Mouse (Mus musculus): ENCODE measurements around the gene Cldn14.
A peak's percentile ranks its signal among the peaks of the same experiment; 100 is the strongest.

Gene Cldn14

DNA sequence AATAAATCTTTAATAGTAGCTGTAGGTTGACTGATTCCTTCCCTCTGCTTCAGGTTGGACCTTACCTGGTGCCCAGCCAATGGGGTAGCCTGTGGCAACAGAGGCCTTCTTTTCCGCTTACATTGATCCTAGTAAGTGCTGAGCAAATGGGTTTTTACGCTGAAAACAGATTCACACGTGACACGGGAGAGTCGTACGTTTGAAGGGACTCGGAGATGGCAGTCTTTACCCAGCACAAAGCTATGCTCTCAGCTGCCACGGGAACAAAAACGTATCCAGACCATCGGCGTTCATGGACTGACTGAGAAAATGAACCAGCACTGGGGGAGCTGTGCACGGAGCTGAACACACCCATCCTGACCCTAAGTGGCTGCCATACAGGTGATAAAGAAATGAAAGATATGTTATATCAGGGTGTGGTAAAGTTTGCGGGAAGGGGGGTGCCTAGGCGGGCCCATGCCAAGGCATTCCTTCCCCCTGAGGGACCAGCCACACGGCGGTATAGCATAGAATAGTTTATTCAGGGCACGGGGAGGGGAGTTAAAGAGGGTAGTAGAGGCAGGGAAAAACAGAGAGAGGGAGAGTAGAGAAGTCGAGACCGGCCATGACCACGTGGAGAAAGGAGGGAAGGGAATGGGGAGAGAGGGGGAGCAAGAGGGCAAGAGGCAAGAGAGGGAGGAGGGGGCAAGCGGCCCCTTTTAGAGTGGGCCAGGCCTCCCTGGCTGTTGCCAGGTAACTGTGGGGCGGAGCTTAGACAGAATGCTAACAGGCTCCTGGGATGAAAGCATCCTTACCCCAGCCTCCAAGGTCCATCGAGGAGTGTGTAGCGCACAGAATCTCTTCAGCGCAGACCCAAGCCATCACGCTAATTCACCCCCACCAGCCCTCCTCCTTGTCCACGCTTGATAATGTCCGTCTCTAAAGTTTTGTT is 97.6 kb downstream of the Cldn14 start:
- no peak for DNase-seq

DNA sequence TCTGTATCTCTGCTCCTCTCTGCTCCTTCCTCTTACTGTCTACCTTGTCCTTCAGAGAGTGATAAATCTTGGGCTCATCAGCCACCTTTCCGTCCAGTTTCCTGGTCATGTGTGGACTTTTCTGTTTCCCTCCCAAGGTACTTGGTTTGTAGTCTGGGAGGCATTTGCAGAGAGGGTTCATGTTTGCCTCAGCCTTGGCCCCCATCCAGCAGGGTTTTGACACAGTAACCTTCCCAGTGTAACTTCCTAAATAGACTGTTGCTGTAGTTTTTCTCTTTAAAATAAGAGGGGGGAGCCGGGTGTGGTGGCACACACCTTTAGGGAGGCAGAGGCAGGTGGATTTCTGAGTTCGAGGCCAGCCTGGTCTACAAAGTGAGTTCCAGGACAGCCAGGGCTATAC is 98.7 kb downstream of the Cldn14 start:
- no peak for DNase-seq

DNA sequence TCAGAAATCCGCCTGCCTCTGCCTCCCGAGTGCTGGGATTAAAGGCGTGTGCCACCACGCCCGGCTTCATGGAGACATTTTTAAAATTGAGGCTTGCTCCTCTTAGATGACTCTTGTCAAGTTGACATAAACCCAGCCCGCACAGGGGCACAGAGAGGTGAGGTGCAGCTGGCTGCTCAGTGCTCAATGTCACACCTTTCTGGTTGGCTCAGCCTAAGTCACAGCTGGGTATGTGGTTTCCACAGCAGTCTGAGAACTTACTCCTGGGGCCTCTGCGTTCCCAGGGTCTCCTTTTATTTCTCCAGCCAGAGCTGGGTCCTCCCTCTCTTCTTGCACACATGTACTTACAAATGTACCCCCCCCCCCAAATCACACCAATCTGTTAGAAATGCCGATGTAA is 100.4 kb downstream of the Cldn14 start:
- DNase-seq: no peak

- DNase-seq: no peak
Observed at GRCm38 (mm10) chr16:93907761-93908160, 100.9 kb downstream of the Cldn14 start.

GRCm38 (mm10) chr16:93906156-93907014 is 102.3 kb downstream of the Cldn14 start:
- peak; percentile 26 for DNase-seq

GRCm38 (mm10) chr16:93903027-93903426 is 105.6 kb downstream of the Cldn14 start:
- no peak for DNase-seq

GRCm38 (mm10) chr16:93893285-93893684 is 115.4 kb downstream of the Cldn14 start:
- no peak for DNase-seq

GRCm38 (mm10) chr16:93890948-93891604 is 117.6 kb downstream of the Cldn14 start:
- no peak for DNase-seq

GRCm38 (mm10) chr16:93888481-93888880 is 120.2 kb downstream of the Cldn14 start:
- no peak for DNase-seq

- no peak for DNase-seq
Observed at GRCm38 (mm10) chr16:93884722-93885113, 123.9 kb downstream of the Cldn14 start.

- peak; percentile 11 for DNase-seq
Observed at GRCm38 (mm10) chr16:93884086-93884721, 124.4 kb downstream of the Cldn14 start.

DNA sequence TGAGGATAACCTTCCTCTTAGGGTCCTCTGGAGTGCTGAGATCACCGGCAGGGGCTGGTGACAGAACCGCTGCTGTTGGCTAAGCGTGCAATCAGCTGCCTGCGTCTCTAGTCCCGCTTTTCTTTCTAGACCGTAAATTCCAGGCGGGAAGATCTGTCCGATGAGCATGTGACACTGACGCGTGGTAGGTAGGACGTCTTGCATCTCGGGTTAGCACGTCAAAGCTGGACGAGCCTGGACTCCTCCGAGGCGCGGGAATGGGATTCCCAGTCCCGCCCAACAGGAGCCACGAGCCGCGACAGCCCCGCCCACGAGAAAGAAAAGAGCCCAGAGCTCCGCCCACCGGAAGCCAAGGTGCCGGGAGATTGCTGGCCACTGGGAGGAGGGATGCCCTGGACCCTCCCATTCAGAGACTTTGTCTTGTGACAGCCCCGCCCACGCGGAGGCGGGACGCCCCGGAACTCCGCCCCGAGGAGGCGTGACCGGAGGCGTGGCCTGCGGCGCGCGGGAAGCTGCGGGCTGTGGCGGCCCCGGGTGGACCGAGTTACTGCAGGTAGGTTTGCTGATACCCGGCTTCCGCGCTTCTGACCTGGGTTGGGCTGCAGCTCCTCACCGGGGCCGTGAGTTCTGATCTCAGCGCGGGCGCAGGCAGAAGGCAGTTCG is 125.1 kb downstream of the Cldn14 start, which contains the start of gene Chaf1b:
Gene Chaf1b, plus strand, starts transcription at position 479 of the 663 bp plus-strand sequence.
- peak; percentile 92 for DNase-seq

DNA sequence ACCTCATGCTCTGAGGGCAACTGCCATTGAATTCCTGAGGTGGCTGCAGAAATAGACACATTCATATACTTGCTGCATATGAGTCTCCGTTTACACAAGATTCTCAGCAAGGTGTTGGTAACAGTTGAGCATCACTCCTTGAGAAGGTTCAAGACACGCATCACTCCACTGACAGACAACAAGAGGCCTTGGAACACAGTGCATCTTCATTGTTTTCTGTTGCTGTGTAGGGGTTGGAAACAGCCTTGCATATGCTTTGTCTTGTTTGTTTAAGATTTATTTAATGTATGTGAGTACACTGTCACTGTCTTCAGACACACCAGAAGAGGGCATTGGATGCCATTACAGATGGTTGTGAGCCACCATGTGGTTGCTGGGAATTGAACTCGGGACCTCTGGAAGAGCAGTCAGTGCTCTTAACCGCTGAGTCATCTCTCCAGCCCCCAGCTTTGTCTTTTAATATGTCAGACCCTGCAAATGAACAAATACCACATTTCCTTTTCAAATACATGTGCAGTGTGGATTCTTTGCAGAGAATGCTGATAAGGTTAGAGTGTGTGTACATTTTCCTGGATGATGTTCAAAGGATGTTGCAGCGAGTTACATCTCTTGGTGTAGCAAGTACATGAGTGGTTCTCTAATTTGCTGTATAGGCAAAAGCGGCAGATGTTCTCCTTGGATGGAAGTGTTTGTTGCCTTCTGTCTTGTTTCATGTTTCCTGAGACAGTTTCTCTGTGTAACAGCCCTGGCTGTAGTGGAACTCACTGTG is 130.8 kb downstream of the Cldn14 start:
- no peak for DNase-seq

GRCm38 (mm10) chr16:93874841-93875240 is 133.8 kb downstream of the Cldn14 start:
- DNase-seq: no peak
